Mouse (Mus musculus): ENCODE measurements around the gene Lnpep. TPM values are rescaled to one million over a fixed set of nuclear protein-coding genes. Genes with fewer than 3 reads are reported as not detected.
"Not testable (repeated sequence)": the region's sequence is repeated elsewhere in the genome, so short reads cannot be mapped to it uniquely, and the experiment has no call there.

The Lnpep gene
- polyA plus RNA-seq (2015; fragmentation: Nextera tagmentation; extraction: Ambion mirVana): 12.0 and 12.3 TPM in 2 replicates

- H3K36me3 ChIP-seq: no peaks in the 10 kb centered on the region
- H3K9ac ChIP-seq: peak within 1 kb of the TSS; percentile 94
- H3K9me3 ChIP-seq: no peaks in the 10 kb centered on the region
- ATAC-seq (ENCODE audit: low FRiP score, low read depth): peak; percentile 93
- peak within 1 kb of the TSS; percentile 100 for H3K27ac ChIP-seq
- H3K4me3 ChIP-seq: peak within 1 kb of the TSS; percentile 97
- WGBS: under 1% methylated on average over 44 of the region's 44 CpGs
- no peaks in the 10 kb centered on the region for H3K27me3 ChIP-seq
- peaks cover 19% of the 10 kb centered on the region for H3K4me1 ChIP-seq
- peak within 1 kb of the TSS; percentile 77 for H3K4me2 ChIP-seq (replicated peaks)
Observed at GRCm38 (mm10) chr17:17624957-17625586, at the start of gene Lnpep. TSS of gene Lnpep (minus strand) at chr17:17625050.

DNA sequence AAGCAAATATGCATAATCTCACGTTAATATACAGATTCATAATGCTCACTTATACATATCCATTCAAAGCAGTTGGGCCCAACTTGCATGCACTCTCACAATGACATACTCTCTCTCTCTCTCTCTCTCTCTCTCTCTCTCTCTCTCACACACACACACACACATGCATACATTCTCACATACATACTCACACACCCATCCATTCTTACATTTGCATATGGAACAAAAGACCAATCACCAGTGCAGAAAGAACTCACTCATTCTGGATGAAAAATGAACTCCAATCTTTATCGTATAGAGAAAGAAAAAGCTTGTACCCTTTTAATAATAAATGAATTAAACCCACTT is 31.0 kb upstream of the Lnpep start:
- Histone ChIP-seq H3K4me2 (replicated peaks) (no peak overlapping the region), H3K4me1 (no peaks in the 10 kb centered on the region), H3K36me3 (no peaks in the 10 kb centered on the region), H3K27me3 (no peaks in the 10 kb centered on the region), H3K4me3 (no peak overlapping the region), H3K27ac (no peak overlapping the region), H3K9ac (no peak overlapping the region), H3K9me3 (no peaks in the 10 kb centered on the region)
- 39% methylated on average over 2 of the region's 2 CpGs for WGBS
- no peak for ATAC-seq (ENCODE audit: low FRiP score, low read depth)

DNA sequence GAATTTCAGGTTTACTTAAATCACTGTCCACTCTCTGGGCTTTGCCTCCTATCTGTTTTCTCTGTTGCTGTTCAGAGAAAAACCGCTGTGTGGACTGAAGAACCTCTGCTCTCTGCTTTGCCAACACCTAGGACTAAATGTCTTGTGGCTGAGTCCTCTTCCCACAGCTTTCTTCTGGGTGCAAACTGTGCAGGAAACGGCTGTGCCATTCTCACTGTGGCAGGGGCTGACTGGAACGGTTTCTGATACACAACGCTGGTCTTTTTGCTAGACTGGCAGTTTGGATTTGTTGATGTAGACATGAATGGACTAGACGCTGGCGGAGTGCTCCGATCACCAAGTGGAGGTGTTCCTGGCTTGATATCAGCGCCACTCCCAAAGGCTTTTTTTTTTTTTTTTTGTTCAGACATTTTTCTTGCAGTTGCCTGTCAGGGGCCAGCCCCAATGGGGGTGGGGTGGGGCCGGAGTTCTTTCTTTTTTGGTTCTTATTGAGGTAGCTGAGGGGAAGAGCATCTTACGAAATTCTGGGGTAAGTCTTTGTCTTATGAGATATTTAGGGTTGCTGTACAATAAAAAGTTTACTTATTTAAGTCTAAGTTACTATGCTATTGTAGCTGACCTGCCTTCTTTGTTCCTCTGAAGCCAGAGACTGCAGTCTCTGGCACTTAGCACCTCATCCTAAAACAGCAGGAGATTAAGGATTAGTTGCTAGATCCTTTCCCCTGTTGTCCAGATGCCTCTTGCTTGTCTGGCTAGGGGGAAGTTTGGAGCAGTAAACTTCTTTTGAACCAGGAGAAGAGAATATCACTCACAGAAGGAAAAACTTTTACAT is 30.4 kb upstream of the Lnpep start:
- H3K4me2 ChIP-seq (replicated peaks): peak overlapping the region; percentile 32
- 14% methylated on average over 10 of the region's 10 CpGs for WGBS
- H3K4me3 ChIP-seq: peak overlapping the region; percentile 11; the same call in 1 of the 2 replicates

DNA sequence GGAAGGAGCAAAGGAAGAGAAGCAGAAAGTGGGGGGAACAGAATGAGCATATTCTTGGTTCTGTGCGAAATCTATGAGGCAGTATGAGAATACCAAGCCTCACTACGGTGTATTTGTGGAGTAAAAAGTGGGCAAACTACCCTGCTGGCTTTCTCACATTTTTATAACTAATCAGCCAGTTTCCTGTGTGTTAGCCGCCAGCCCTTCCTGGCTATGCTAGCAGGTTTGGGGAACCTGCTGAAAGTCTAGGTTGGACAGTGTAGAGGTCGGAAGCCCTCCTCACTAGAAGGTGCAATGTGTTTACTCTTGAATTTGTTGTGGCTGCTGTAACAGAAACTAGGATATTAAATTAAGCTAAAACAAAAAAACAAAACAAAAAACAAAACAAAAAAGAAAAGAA is 27.7 kb upstream of the Lnpep start:
- Histone ChIP-seq H3K4me2 (replicated peaks) (no peak overlapping the region), H3K9me3 (no peaks in the 10 kb centered on the region), H3K36me3 (no peaks in the 10 kb centered on the region), H3K4me1 (no peaks in the 10 kb centered on the region), H3K9ac (no peak overlapping the region), H3K4me3 (no peak overlapping the region), H3K27ac (no peak overlapping the region), H3K27me3 (no peaks in the 10 kb centered on the region)
- 63% methylated on average over 4 of the region's 4 CpGs for WGBS
- no peak for ATAC-seq (ENCODE audit: low FRiP score, low read depth)

More for the DNA sequence above, 30.4 kb upstream of the Lnpep start:
- no peak overlapping the region for H3K9ac ChIP-seq
- H3K4me1 ChIP-seq: no peaks in the 10 kb centered on the region
- no peaks in the 10 kb centered on the region for H3K9me3 ChIP-seq
- H3K36me3 ChIP-seq: no peaks in the 10 kb centered on the region
- ATAC-seq (ENCODE audit: low FRiP score, low read depth): no peak
- no peak overlapping the region for H3K27ac ChIP-seq
- no peaks in the 10 kb centered on the region for H3K27me3 ChIP-seq

DNA sequence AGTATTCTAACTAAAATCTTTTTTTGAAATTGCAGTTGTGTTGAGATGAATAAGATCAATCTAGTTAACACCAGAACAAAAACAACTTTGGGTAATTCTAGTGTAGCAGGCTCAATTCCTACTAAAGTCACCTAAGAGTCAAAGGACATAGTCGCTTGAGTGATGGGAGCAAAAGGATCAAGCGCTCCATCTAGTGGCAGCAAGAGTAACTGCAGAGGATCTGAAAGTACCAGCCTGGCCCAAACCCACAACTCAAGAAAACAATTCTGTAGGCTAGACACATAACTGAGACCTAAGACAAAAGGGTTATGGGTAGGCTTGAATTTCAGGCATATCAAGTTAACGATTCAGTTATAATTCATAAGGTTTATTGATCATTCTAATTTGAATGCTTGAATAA is 20.9 kb upstream of the Lnpep start:
- Histone ChIP-seq H3K9me3 (no peaks in the 10 kb centered on the region), H3K4me1 (no peaks in the 10 kb centered on the region), H3K4me3 (no peak overlapping the region), H3K9ac (no peak overlapping the region), H3K4me2 (replicated peaks) (no peak overlapping the region), H3K36me3 (no peaks in the 10 kb centered on the region), H3K27me3 (no peaks in the 10 kb centered on the region), H3K27ac (no peak overlapping the region)
- WGBS: 3% methylated on average over 3 of the region's 3 CpGs
- no peak for ATAC-seq (ENCODE audit: low FRiP score, low read depth)

DNA sequence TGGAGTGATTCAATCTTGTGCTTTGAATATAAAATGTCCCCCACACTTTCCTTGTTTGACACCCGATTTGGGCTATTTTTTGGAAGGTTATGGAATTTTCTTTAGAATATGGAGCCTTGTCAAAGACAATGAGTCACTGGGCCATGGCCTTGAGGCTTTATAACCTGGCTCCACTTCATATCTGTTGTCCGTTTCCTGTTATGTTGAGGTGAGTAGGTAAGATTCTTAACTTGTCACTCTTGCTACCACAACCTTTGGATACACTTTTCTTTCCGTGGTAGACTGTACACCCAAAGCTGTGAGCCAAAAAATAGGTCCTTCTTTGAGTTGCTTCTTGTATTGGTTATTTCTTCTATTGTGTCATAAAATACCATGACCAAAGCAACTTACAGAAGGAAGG is 12.5 kb upstream of the Lnpep start:
- Histone ChIP-seq H3K4me3 (no peak overlapping the region), H3K36me3 (no peaks in the 10 kb centered on the region), H3K4me1 (0 out of 2 replicates have a peak, but pooled peaks cover 3% of the 10 kb centered on the region), H3K27ac (no peak overlapping the region), H3K9ac (no peak overlapping the region), H3K4me2 (replicated peaks) (no peak overlapping the region), H3K9me3 (no peaks in the 10 kb centered on the region), H3K27me3 (no peaks in the 10 kb centered on the region)
- whole genome bisulfite sequencing: 86% methylated on average over 3 of the region's 3 CpGs
- no peak for ATAC-seq (ENCODE audit: low FRiP score, low read depth)

- WGBS: 26% methylated on average over 3 of the region's 3 CpGs
- H3K9me3 ChIP-seq: no peaks in the 10 kb centered on the region
- H3K27ac ChIP-seq: no peak overlapping the region
- H3K4me1 ChIP-seq: 0 out of 2 replicates have a peak, but pooled peaks cover 3% of the 10 kb centered on the region
- no peaks in the 10 kb centered on the region for H3K27me3 ChIP-seq
- no peak overlapping the region for H3K9ac ChIP-seq
- no peak overlapping the region for H3K4me2 ChIP-seq (replicated peaks)
- no peak for ATAC-seq (ENCODE audit: low FRiP score, low read depth)
- H3K4me3 ChIP-seq: no peak overlapping the region
- H3K36me3 ChIP-seq: no peaks in the 10 kb centered on the region
Observed at GRCm38 (mm10) chr17:17636147-17636546, 11.3 kb upstream of the Lnpep start.

DNA sequence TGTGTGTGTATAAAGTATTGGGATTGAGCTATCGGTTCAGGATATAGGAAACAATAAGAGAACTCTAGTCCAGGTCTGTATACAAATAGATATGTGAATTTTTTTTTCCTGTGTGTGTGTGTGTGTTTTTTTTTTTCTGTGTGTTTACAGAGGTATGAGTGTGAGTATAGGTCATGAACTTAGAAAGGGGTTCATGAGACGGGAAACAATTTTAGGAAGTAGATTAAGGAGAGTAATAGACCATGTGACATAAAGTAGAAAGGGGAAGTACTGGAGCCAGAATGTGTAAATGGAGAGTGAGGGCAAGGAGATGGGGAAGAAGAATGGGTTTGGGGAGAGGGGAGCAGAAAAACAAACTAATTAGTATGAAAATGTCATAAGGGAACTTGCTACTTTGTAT is 9.2 kb upstream of the Lnpep start:
- no peak for ATAC-seq (ENCODE audit: low FRiP score, low read depth)
- H3K9me3 ChIP-seq: no peaks in the 10 kb centered on the region
- WGBS: 87% methylated on average over 2 of the region's 2 CpGs
- no peak overlapping the region for H3K4me3 ChIP-seq
- no peak overlapping the region for H3K9ac ChIP-seq
- no peaks in the 10 kb centered on the region for H3K27me3 ChIP-seq
- no peak overlapping the region for H3K27ac ChIP-seq
- 0 out of 2 replicates have a peak, but pooled peaks cover 3% of the 10 kb centered on the region for H3K4me1 ChIP-seq
- no peaks in the 10 kb centered on the region for H3K36me3 ChIP-seq
- H3K4me2 ChIP-seq (replicated peaks): no peak overlapping the region

GRCm38 (mm10) chr17:17631985-17632384 is 7.1 kb upstream of the Lnpep start:
- Histone ChIP-seq H3K36me3 (no peaks in the 10 kb centered on the region), H3K4me3 (no peak overlapping the region), H3K4me2 (replicated peaks) (no peak overlapping the region), H3K4me1 (0 out of 2 replicates have a peak, but pooled peaks cover 3% of the 10 kb centered on the region), H3K27ac (no peak overlapping the region), H3K9me3 (no peaks in the 10 kb centered on the region), H3K27me3 (no peaks in the 10 kb centered on the region), H3K9ac (no peak overlapping the region)
- no peak for ATAC-seq (ENCODE audit: low FRiP score, low read depth)

DNA sequence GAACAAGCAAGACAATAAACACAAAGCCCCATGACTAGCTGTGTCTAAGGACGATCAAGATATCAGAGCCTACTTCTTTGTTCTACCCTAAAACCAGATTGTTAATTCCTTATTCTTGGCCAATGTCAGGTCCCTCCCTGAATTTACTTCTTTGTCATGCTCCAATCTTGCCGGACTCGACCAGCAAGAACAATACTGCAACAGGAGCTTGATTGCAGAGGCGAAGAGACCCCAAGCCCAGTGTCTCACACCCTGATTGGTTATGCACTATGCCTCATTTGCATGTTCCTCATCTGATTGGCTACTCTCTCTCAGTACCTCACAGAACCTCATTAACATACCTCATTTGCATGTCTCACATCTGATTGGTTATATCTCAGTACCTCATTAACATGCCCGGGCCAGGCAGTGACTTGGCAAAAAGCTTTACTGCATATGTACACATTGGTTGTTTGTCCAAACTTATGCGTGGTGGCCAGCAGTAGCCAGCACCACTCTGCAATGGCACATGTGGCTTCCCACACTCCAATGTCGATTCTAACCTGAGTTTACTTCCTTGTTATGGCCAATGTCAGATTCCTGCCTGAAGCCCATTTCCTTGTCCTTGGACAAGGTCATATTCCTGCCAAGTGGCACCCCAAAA is 3.5 kb upstream of the Lnpep start:
- WGBS: 88% methylated on average over 7 of the region's 7 CpGs
- H3K27ac ChIP-seq; H3K4me3 ChIP-seq; H3K4me2 ChIP-seq (replicated peaks); H3K27me3 ChIP-seq; H3K4me1 ChIP-seq; H3K9ac ChIP-seq; H3K36me3 ChIP-seq; ATAC-seq (ENCODE audit: low FRiP score, low read depth); H3K9me3 ChIP-seq: not testable (repeated sequence)

DNA sequence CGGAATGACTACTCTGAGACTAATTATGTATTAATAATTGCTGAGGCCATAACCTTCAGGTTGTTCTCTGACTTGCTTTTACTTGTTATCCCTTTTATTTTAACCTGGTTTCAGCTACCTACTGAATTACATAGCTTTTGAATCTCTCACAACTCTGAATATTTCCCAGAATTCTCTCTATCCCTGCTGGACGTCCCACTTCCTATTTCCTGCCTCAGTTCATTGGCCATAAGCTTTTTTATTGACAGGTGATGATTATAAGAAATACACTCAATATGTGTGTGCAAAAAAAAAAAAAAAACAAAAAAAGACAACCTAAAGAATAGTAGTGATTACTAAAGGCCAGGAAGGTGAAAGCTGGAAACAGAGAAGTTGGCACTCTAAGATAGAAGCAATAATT is 2.7 kb upstream of the Lnpep start:
- H3K9ac ChIP-seq: no peak overlapping the region
- no peaks in the 10 kb centered on the region for H3K9me3 ChIP-seq
- H3K4me2 ChIP-seq (replicated peaks): no peak overlapping the region
- no peak overlapping the region for H3K4me3 ChIP-seq
- no peaks in the 10 kb centered on the region for H3K36me3 ChIP-seq
- no peak for ATAC-seq (ENCODE audit: low FRiP score, low read depth)
- H3K27ac ChIP-seq: no peak overlapping the region
- peaks cover 10% of the 10 kb centered on the region for H3K4me1 ChIP-seq
- H3K27me3 ChIP-seq: no peaks in the 10 kb centered on the region
- 81% methylated on average over 2 of the region's 2 CpGs for WGBS

- peak overlapping the region; percentile 97 for H3K4me3 ChIP-seq
- H3K9me3 ChIP-seq: no peaks in the 10 kb centered on the region
- H3K36me3 ChIP-seq: no peaks in the 10 kb centered on the region
- H3K27me3 ChIP-seq: no peaks in the 10 kb centered on the region
- 42% methylated on average over 7 of the region's 7 CpGs for WGBS
- no peak for ATAC-seq (ENCODE audit: low FRiP score, low read depth)
- H3K4me2 ChIP-seq (replicated peaks): peak overlapping the region; percentile 77
- peak overlapping the region; percentile 100 for H3K27ac ChIP-seq
- H3K4me1 ChIP-seq: peaks cover 19% of the 10 kb centered on the region
- peak overlapping the region; percentile 94 for H3K9ac ChIP-seq
Observed at GRCm38 (mm10) chr17:17625887-17626679, 1.2 kb upstream of the Lnpep start.

All from limb, embryonic 13.5 days (tissue).